Mouse (Mus musculus): ENCODE data around the gene Nrtn. TPM values are rescaled to one million over a fixed set of nuclear protein-coding genes. Genes with fewer than 3 reads are reported as not detected.

Nrtn gene
- 1 to 10 TPM; 4.0 to 4.5 (median 4.2) TPM for total RNA-seq (2022)

DNA sequence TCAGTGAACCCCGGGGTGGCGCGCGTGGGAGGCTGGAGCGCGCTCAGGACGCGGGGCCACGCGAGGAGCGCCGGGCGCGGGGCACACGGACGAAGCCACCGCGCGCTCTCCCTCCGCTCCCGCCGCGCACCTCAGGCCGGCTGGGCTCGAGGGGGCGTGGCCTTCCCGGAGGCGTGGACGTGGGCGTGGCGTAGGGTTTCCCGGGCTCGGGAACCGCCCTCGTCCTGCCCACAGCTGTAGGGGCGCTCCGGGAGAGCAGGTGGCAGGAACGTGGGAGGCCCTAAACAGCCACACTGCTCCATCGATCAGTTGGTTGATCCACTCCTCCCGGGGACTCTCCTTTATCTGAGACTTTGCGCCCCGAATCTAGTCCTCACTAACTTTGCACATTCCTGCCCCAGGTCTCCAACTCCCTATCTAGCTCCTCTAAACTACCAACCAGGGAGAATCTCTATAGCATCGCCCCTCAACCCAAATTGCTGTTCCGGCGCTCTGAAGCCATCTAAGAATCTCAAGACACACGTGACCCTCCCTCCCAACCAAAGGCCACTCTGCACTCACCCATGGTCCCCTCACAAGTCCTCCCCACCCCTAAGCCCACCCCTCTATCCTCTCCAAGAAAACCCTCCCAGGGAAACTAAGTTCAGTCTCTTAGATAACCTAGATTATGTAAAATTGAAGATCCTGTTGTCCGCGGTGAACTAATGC is at the start of gene Nrtn:
TSS of gene Nrtn (minus strand) at position 115 of the 708 bp plus-strand sequence.
- peak in 1 of 2 experiments; percentile 45 for DNase-seq (ENCODE audit: low spot score in 2 of 2)

GRCm38 (mm10) chr17:56805784-56806183 is 48.5 kb upstream of the Nrtn start:
- DNase-seq (ENCODE audit: low spot score in 2 of 2): no peak

DNA sequence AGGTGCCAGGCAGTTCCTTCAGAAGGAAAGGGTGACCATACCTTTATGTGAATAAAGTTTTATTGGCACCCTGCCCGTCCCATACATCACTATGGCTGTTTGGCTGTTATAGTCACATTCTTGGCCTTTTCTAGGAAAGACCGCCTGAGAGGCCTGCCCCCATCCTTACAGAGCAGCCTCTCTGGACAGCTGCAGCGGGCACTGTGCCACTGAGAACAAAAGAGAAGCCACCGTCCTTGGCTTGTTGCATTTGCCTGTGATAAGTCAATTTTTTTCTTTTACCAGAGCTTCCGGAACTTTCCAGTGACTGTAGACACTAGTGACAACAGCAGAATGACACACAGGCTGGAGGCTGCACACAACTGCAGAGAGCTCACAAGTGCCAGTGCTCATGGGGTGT is 47.6 kb upstream of the Nrtn start:
- no peak for DNase-seq (ENCODE audit: low spot score in 2 of 2)

- no peak for DNase-seq (ENCODE audit: low spot score in 2 of 2)
These were observed 44.7 kb upstream of the Nrtn start for GRCm38 (mm10) chr17:56802065-56802464.

GRCm38 (mm10) chr17:56799276-56799675 is 41.9 kb upstream of the Nrtn start:
- DNase-seq (ENCODE audit: low spot score in 2 of 2): no peak

DNA sequence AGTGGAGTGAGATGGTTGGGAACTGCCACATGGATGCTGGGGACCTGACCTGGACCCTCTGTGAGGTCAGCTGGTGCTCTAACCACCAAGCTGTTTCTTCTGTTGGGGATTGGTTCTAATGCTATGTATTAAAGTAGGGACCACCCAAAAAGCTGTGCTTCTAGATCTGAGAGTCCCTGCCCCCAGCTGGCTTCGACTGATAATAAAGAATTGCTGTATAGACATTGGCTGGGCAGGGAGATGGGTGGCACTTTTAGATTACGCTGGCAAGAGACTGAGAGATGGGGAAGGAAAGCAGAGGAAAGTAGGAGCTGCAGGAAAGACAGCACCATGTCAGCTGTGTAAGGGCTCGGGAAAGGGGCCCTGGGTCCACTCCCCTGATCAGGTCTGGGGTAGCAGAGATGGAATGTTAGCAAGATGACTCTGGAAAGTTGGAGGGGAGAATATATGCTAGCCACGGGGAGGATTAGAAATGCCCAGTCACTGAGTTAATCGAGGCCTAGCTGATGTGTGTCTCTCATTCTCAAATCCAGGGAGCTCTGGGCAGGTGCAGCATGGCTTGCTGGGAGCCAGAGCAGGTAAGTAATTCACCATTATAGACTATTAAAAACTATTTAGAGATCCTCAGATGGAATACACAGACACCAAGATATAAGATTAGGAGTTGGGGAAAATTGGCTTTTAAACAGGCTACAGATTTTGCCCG is 36.4 kb upstream of the Nrtn start:
- DNase-seq (ENCODE audit: low spot score in 2 of 2): no peak

GRCm38 (mm10) chr17:56792588-56792987 is 35.3 kb upstream of the Nrtn start:
- no peak for DNase-seq (ENCODE audit: low spot score in 2 of 2)

- no peak for DNase-seq (ENCODE audit: low spot score in 2 of 2)
These were observed 32.0 kb upstream of the Nrtn start for GRCm38 (mm10) chr17:56789286-56789685.

DNA sequence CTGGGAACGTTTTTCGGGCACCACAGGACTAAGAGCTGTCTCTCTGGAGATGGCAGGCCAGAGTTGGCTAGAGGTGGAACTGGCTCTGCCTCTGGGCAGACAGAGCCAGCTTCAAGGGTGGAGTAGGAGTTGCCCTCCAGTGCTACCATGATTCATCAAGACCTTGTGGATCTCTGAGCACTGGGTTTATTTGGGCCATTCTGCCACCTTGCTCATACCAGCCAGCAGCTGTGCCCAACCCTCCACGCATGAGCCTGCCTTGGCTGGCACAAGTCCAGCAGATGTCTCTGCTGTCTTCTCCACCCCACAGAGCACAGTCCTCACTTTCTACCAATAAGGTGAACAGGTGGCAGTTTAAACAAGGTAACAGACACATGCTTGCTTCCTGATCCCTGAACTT is 31.6 kb upstream of the Nrtn start:
- no peak for DNase-seq (ENCODE audit: low spot score in 2 of 2)

- no peak for DNase-seq (ENCODE audit: low spot score in 2 of 2)
These were observed 23.1 kb upstream of the Nrtn start for GRCm38 (mm10) chr17:56780291-56780978.

- no peak for DNase-seq (ENCODE audit: low spot score in 2 of 2)
These were observed 21.5 kb upstream of the Nrtn start for GRCm38 (mm10) chr17:56778779-56779362.

DNA sequence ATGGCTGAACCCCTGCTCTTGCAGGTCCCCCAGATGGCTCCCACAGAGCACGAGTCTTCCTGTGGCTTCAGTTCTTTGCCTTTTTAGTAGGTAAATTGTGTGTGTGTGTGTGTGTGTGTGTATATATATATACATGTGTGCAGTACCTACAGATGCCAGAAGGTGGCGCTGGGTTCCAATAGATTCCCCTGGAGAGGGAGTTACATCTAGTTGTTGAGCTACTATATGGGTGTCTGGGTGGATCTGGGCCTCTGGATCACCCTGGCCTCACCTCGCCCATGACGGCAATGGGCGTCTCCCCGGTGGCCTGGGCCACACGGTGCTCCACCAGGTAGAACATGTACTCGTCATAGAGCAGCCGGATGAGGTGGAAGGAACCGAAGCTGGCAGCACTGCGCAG is 20.2 kb upstream of the Nrtn start:
- no peak for DNase-seq (ENCODE audit: low spot score in 2 of 2)

DNA sequence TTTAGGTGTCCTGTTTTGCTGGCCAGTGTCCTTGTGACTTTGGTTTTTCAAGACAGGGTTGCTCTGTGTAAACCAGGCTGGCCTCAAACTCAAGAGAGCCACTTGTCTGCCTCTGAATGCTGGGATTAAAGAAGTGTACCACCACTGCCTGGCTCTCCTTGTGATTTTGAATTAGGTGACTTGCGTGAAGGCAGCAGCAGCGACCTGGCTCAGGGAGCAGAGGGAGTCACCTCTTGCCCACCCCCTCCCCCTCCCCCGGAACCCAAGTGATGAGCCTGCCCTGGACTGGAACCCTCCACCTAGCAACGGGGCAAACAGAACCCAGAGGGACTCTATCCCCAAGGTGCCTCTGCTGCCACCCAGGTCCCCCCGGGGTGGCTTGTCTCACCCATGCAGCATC is 12.6 kb upstream of the Nrtn start, which contains the start of gene Prr22:
TSS of gene Prr22 (plus strand) at position 301 of the 400 bp plus-strand sequence.
- DNase-seq (ENCODE audit: low spot score in 2 of 2): no peak

- DNase-seq (ENCODE audit: low spot score in 2 of 2): no peak
These were observed 11.6 kb upstream of the Nrtn start for GRCm38 (mm10) chr17:56768941-56769340.

DNA sequence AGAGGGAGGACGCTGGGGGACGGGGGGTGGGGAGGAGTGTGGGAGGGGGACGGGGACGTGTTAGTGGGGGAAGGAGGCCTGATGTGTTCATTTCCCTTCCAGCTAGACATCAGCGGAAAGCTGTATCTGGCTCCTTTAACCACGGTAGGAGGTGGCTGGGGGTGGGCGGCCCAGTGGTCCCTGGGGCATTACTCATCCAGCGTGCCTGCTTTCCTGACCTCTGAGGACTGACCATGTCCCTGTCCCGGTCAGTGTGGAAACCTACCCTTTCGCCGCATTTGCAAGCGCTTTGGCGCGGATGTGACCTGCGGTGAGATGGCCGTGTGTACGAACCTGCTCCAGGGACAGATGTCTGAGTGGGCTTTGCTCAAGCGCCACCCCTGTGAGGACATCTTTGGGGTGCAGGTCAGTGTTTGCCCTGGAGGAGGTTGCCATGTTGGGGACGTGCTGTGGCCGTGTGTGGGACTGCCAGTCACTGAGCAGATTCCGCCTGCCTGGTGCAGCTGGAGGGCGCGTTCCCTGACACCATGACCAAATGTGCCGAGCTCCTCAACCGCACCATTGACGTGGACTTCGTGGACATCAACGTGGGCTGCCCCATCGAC is 10.3 kb upstream of the Nrtn start:
- DNase-seq (ENCODE audit: low spot score in 2 of 2): no peak

- DNase-seq (ENCODE audit: low spot score in 2 of 2): peak in 1 of 2 experiments; percentile 30
These were observed 9.5 kb upstream of the Nrtn start for GRCm38 (mm10) chr17:56766631-56767405.

- peak in 1 of 2 experiments; percentile 60 for DNase-seq (ENCODE audit: low spot score in 2 of 2)
These were observed 8.1 kb upstream of the Nrtn start for GRCm38 (mm10) chr17:56765431-56765830.

GRCm38 (mm10) chr17:56764474-56765354 is 7.4 kb upstream of the Nrtn start, which contains the start of gene Dus3l:
TSS of gene Dus3l (plus strand) at chr17:56764757.
- DNase-seq (ENCODE audit: low spot score in 2 of 2): peak; percentile 90 to 92

GRCm38 (mm10) chr17:56763741-56764250 is 6.5 kb upstream of the Nrtn start:
- DNase-seq (ENCODE audit: low spot score in 2 of 2): no peak

Measured in left cerebral cortex, adult 8-10 months (tissue).